Mouse (Mus musculus) G1E (cell line): ENCODE measurements at regions not wholly inside any gene's neighbourhood (a gene's known extent, or its start where the extent isn't known, plus 50 kb on each side); places are given as distances from the start of the nearest gene placed in this dataset.

Source experiments
- CTCF ChIP-seq: IDR thresholded peaks from 2 replicates; pipeline ENCODE4 v1.5.1; 2012; ENCODE audit warnings: low read depth, low read length, inconsistent platforms, mixed read lengths
- GATA1 ChIP-seq: IDR thresholded peaks from 2 replicates; pipeline ENCODE4 v1.6.1; 2012; ENCODE audit warnings: borderline replicate concordance, low read length, inconsistent platforms, mixed read lengths

- TF ChIP-seq GATA1 (no peak), CTCF (no peak)
Measured at GRCm38 (mm10) chr16:18705028-18705648, 71.5 kb upstream of the Cldn5 start.
